Mouse (Mus musculus): ENCODE results near the gene Bsph1.
"Not testable (repeated sequence)": the region's sequence is repeated elsewhere in the genome, so short reads cannot be mapped to it uniquely, and the experiment has no call there.

The Bsph1 gene

GRCm38 (mm10) chr7:13450541-13450940 is at the start of gene Bsph1:
Bsph1 (plus strand) TSS chr7:13450841.
- not testable (repeated sequence) for DNase-seq

GRCm38 (mm10) chr7:13511539-13511938 is 60.9 kb downstream of the Bsph1 start:
- no peak for DNase-seq

Measured in cerebellum, adult 11-12 months (tissue).